Mouse (Mus musculus) spleen, adult 2 months (tissue): Measurements from ENCODE around the gene Nexn.

Source experiments
- CTCF ChIP-seq: fragments of 200-500 bp; IDR thresholded peaks from 2 replicates; pipeline ENCODE4 v1.5.1; 2011; ENCODE audit warnings: mild to moderate bottlenecking, inconsistent platforms; ENCODE audit not compliant: insufficient read depth, insufficient read length, insufficient replicate concordance; ENCODE audit errors: extremely low read depth
- POLR2A ChIP-seq: fragments of 200-500 bp; IDR thresholded peaks from 2 replicates; pipeline ENCODE4 v1.6.1; 2011; ENCODE audit warnings: low read depth, low read length, inconsistent platforms

GRCm38 (mm10) chr3:152278431-152278830 is 12.3 kb upstream of the Nexn start:
- no peak for TF ChIP-seq POLR2A
- no peak for TF ChIP-seq CTCF
